Mouse (Mus musculus) cerebellum, adult 2 months (tissue): ENCODE data around the gene Cerk. TPM values are rescaled to one million over a fixed set of nuclear protein-coding genes. Genes with fewer than 3 reads are reported as not detected.

Experiments used
- DNase-seq, 2 experiments: peaks; one replicate each; pipeline ENCODE4 v3.0.0; 2021
- H3K27ac ChIP-seq: fragments of 200-500 bp; 2 replicates; pipeline ENCODE4 v1.5.1; 2012; ENCODE audit warnings: low read length, control low read depth, inconsistent platforms; ENCODE audit not compliant: insufficient read depth
- H3K27me3 ChIP-seq: fragments of 200-500 bp; 2 replicates; pipeline ENCODE4 v1.6.1; 2012; ENCODE audit warnings: inconsistent platforms, mild to moderate bottlenecking, low read length, moderate library complexity; ENCODE audit not compliant: control insufficient read depth, insufficient read depth
- H3K4me1 ChIP-seq: fragments of 200-500 bp; 2 replicates; pipeline ENCODE4 v1.6.1; 2011; ENCODE audit warnings: low read length; ENCODE audit not compliant: control insufficient read depth, insufficient read depth
- H3K4me3 ChIP-seq: fragments of 200-500 bp; replicated peaks from 2 replicates; pipeline ENCODE3; 2011; ENCODE audit warnings: mild to moderate bottlenecking, low read depth, low read length, control low read depth; ENCODE audit not compliant: insufficient read depth
- CTCF ChIP-seq: fragments of 200-500 bp; IDR thresholded peaks from 2 replicates; pipeline ENCODE4 v1.5.1; 2011; ENCODE audit warnings: low read depth, mild to moderate bottlenecking, control low read depth, low read length, moderate library complexity, borderline replicate concordance; ENCODE audit not compliant: insufficient read depth
- POLR2A ChIP-seq: fragments of 200-500 bp; IDR thresholded peaks from 2 replicates; pipeline ENCODE4 v1.6.1; 2011; ENCODE audit warnings: low read length, control low read depth, borderline replicate concordance; ENCODE audit not compliant: insufficient read depth
- WGBS: fragments of 180-500 bp; shearing (Covaris S2); methylation state at CpG from one replicate; pipeline ENCODE4 v1.1.7; 2018; 5-methylcytosine and 5-hydroxymethylcytosine counted together
- polyA plus RNA-seq: library from polyadenylated mRNA; depleted of rRNA; stranded (reverse); fragments of >200 nt; gene quantifications from 2 replicates; pipeline ENCODE4 v1.2.3, GENCODE M21; 2012

The Cerk gene
- polyA plus RNA-seq, 1 experiment, result 152 TPM

GRCm38 (mm10) chr15:86191933-86192332 is 6.0 kb upstream of the Cerk start:
- TF ChIP-seq POLR2A, result no peak
- Histone ChIP-seq H3K4me3 (no peak overlapping the region), H3K4me1 (peaks cover 20% of the 10 kb centered on the region), H3K27ac (no peak overlapping the region), H3K27me3 (no peaks in the 10 kb centered on the region)
- no peak for DNase-seq
- 75% methylated on average over 3 of the region's 3 CpGs for WGBS

- Histone ChIP-seq H3K4me1 (peaks cover 24% of the 10 kb centered on the region), H3K27ac (no peak overlapping the region), H3K4me3 (no peak overlapping the region), H3K27me3 (no peaks in the 10 kb centered on the region)
- TF ChIP-seq CTCF, result no peak
- no peak for TF ChIP-seq POLR2A
- 95% methylated on average over 1 of the region's 1 CpGs for WGBS
- DNase-seq, result no peak
Observed at GRCm38 (mm10) chr15:86191505-86191904, 5.6 kb upstream of the Cerk start.

DNA sequence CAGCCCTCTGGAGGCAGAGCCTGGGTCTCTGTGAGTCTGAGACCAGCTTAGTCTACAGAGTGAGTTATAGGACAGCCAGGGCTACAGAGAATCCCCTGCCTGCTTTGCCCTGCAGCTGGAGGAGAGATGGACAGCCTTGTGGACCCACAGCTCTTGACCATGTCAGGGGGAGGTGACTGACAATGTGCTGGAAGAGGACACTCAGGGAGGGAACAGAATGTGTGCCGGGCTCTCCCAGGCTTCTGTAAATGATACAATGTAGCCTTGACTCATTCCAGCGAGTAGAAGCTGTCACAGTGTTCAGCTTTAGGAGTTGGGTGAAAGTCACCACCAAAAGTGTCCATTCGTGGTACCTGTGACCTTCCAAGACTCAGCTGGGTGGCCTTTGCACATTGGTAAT is 4.4 kb upstream of the Cerk start:
- WGBS, result 92% methylated on average over 3 of the region's 3 CpGs
- H3K4me1 ChIP-seq, result peaks cover 29% of the 10 kb centered on the region
- TF ChIP-seq POLR2A (no peak), CTCF (no peak)
- no peak overlapping the region for H3K27ac ChIP-seq
- DNase-seq, result no peak
- H3K4me3 ChIP-seq, result no peak overlapping the region
- no peaks in the 10 kb centered on the region for H3K27me3 ChIP-seq

DNA sequence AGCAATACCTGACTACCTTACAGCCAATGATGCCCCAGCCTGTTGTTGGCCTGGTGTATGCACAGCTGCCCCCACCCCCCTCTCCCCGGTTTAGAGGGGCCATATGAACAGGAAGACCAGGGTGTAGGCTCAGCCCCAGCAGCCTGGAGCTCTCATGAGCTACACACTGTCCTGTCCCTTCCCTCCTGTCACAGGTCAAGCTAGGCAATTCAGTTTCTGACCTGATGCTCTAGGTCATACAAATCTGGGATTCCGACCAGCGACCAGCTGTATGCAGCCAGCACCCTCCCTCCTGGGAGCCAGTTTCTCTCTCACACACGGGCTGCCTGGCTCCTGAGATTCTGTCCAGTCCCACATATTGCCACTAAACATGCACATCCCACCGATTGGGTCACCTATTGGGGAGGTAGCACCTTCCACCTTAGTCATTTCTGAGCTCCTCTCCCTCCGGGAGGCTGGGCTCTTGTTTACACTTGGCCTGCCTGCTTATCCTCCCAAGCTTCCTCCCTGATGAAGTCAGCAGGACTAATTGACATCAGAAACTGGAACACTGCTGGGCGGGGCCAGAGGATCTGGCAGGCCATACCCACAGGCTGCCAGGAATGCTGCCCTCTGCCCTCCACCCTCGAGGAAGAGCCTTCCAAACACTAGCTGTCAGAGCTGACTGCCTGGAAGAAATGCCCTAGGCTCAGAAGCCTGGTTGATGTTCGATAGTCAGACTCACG is 3.0 kb upstream of the Cerk start:
- peak overlapping the region; percentile 19 for H3K4me3 ChIP-seq
- peak; percentile 87 to 94 for DNase-seq
- peaks cover 32% of the 10 kb centered on the region for H3K4me1 ChIP-seq
- WGBS, result 7% methylated on average over 10 of the region's 10 CpGs
- peak overlapping the region; percentile 94 for H3K27ac ChIP-seq
- H3K27me3 ChIP-seq, result no peaks in the 10 kb centered on the region
- TF ChIP-seq CTCF, result no peak
- peak; percentile 41; the same call in 1 of the 2 replicates for TF ChIP-seq POLR2A

- DNase-seq, result peak in 1 of 2 experiments; percentile 53
- TF ChIP-seq POLR2A (no peak), CTCF (no peak)
- WGBS, result 40% methylated on average over 5 of the region's 5 CpGs
- Histone ChIP-seq H3K4me1 (peaks cover 32% of the 10 kb centered on the region), H3K4me3 (no peak overlapping the region), H3K27ac (peak overlapping the region; percentile 94; the same call in 1 of the 2 replicates), H3K27me3 (no peaks in the 10 kb centered on the region)
Observed at GRCm38 (mm10) chr15:86188186-86188585, 2.2 kb upstream of the Cerk start.

- WGBS, result 18% methylated on average over 3 of the region's 3 CpGs
- TF ChIP-seq CTCF, result no peak
- TF ChIP-seq POLR2A, result no peak
- Histone ChIP-seq H3K27ac (peak overlapping the region; percentile 100), H3K27me3 (no peaks in the 10 kb centered on the region), H3K4me1 (peaks cover 38% of the 10 kb centered on the region), H3K4me3 (peak overlapping the region; percentile 92)
- DNase-seq, result peak; percentile 68 to 70
Observed at GRCm38 (mm10) chr15:86186686-86187085, 745 bp upstream of the Cerk start.

GRCm38 (mm10) chr15:86184851-86185688 is 871 bp downstream of the Cerk start:
- DNase-seq, result peak; percentile 71 to 76
- H3K4me1 ChIP-seq, result peaks cover 39% of the 10 kb centered on the region
- no peaks in the 10 kb centered on the region for H3K27me3 ChIP-seq
- WGBS, result 1% methylated on average over 69 of the region's 70 CpGs
- peak overlapping the region; percentile 100 for H3K27ac ChIP-seq
- peak overlapping the region; percentile 92 for H3K4me3 ChIP-seq
- TF ChIP-seq POLR2A, result no peak
- TF ChIP-seq CTCF, result no peak
